Mouse (Mus musculus) megakaryocyte, embryonic 14.5 days (primary cell): Measurements from ENCODE around the gene Pum1. TPM values are rescaled to one million over a fixed set of nuclear protein-coding genes. Genes with fewer than 3 reads are reported as not detected.
"Not testable (repeated sequence)": the region's sequence is repeated elsewhere in the genome, so short reads cannot be mapped to it uniquely, and the experiment has no call there.

Experiments
- H3K27me3 ChIP-seq: replicated peaks from 2 replicates; pipeline ENCODE3; 2012; ENCODE audit warnings: inconsistent platforms
- H3K36me3 ChIP-seq: replicated peaks from 2 replicates; pipeline ENCODE3; 2012; ENCODE audit warnings: low read length, inconsistent platforms, mixed read lengths
- H3K4me1 ChIP-seq: 2 replicates; pipeline ENCODE4 v1.6.1; 2012; ENCODE audit warnings: inconsistent platforms
- H3K4me3 ChIP-seq: replicated peaks from 2 replicates; pipeline ENCODE3; 2012; ENCODE audit warnings: moderate library complexity, mild to moderate bottlenecking, inconsistent platforms
- H3K9me3 ChIP-seq: 2 replicates; pipeline ENCODE4 v1.6.1; 2012; ENCODE audit warnings: inconsistent platforms
- FLI1 ChIP-seq: IDR thresholded peaks from 2 replicates; pipeline ENCODE4 v1.6.1; 2012; ENCODE audit warnings: low read length, inconsistent platforms, mixed read lengths
- GATA1 ChIP-seq: IDR thresholded peaks from 3 replicates; pipeline ENCODE4 v1.6.1; 2012; ENCODE audit warnings: mixed read lengths, low read length, inconsistent platforms, borderline replicate concordance
- polyA plus RNA-seq: library from polyadenylated mRNA; stranded (reverse); fragments of >175 nt; gene quantifications from 2 replicates; pipeline ENCODE4 v1.2.3, GENCODE M21; 2012; ENCODE audit warnings: low replicate concordance; ENCODE audit not compliant: insufficient read depth

The Pum1 gene
- polyA plus RNA-seq, 1 experiment: 7.0 TPM

DNA sequence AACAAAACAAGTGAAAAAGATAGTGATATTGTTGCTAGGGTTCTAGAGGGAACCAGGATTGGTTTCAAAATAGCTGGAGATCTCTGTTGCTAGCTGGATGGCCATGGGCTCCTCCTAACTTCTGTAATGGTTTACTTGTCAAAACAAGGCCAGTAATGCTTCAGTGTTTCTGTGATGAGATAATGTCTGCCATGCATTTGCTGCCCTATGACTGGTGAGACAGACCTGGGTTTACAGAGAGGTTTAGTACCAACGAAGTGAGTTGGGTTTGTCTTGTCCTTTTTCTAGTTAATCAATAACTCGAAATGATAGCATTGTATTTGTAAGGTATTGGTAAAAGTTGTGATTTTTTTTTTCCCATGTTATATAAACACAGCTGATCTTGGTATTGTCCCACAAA, 4.6 kb downstream of the Pum1 start:
- no peaks in the 10 kb centered on the region for H3K9me3 ChIP-seq
- peaks cover 64% of the 10 kb centered on the region for H3K4me1 ChIP-seq
- no peaks in the 10 kb centered on the region for H3K27me3 ChIP-seq
- no peak for TF ChIP-seq GATA1
- no peak for TF ChIP-seq FLI1
- peaks cover 41% of the 10 kb centered on the region for H3K36me3 ChIP-seq
- H3K4me3 ChIP-seq: no peak overlapping the region

DNA sequence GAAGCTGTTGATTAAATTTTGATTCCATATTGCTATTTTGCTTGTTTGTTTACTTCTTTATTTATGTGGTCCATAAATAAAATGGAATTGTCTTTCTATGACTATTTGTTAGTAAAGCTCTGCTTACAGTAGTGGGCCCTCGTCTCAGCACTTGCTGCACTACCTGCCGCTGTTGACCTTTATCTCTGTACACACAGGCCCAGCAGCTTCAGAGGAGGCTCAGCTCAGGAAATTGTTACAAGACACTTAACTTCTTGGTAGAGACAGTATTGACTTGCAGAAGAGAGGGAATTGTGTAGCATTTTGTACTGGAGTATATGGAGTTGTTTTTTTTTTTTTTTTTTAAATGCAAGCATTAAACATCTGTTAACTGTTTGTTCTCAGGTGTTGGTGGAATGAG, 5.4 kb downstream of the Pum1 start:
- Histone ChIP-seq H3K4me1 (peaks cover 61% of the 10 kb centered on the region), H3K4me3 (no peak overlapping the region), H3K9me3 (no peaks in the 10 kb centered on the region), H3K27me3 (no peaks in the 10 kb centered on the region), H3K36me3 (peaks cover 49% of the 10 kb centered on the region)
- TF ChIP-seq GATA1 (no peak), FLI1 (no peak)

DNA sequence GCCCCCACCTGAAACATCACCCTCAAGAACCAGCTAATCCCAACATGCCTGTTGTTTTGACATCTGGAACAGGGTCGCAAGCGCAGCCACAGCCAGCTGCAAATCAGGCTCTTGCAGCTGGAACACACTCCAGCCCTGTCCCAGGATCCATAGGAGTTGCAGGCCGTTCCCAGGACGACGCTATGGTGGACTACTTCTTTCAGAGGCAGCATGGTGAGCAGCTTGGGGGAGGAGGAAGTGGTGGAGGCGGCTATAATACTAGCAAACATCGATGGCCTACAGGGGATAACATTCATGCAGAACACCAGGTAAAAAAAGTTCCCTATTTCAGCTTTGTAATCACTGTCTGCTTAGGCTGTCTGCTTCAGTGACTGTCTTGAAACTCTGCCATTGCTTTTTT, 5.9 kb downstream of the Pum1 start:
- H3K27me3 ChIP-seq: no peaks in the 10 kb centered on the region
- peaks cover 53% of the 10 kb centered on the region for H3K36me3 ChIP-seq
- peaks cover 61% of the 10 kb centered on the region for H3K4me1 ChIP-seq
- H3K9me3 ChIP-seq: no peaks in the 10 kb centered on the region
- H3K4me3 ChIP-seq: peak overlapping the region; percentile 56
- TF ChIP-seq GATA1 (no peak), FLI1 (no peak)

DNA sequence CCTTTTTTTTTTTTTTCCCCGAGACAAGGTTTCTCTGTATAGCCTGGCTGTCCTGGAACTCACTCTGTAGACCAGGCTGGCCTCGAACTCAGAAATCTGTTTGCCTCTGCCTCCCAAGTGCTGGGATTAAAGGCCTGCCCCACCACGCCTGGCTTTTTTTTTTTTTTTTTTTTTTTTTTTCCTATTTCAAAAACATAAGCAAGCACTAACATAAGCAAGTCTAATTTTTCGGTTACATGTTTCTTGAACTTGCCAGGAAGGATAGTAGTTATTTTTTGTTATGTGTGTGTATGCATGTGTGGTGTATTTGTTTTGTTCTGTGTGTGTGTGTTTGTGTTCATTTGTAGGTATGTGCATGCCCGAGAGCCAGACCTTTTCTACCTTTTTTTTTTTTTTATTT, 6.9 kb downstream of the Pum1 start:
- peaks cover 63% of the 10 kb centered on the region for H3K36me3 ChIP-seq
- not testable (repeated sequence) for H3K27me3 ChIP-seq, H3K9me3 ChIP-seq, H3K4me3 ChIP-seq
- H3K4me1 ChIP-seq: peaks cover 66% of the 10 kb centered on the region

DNA sequence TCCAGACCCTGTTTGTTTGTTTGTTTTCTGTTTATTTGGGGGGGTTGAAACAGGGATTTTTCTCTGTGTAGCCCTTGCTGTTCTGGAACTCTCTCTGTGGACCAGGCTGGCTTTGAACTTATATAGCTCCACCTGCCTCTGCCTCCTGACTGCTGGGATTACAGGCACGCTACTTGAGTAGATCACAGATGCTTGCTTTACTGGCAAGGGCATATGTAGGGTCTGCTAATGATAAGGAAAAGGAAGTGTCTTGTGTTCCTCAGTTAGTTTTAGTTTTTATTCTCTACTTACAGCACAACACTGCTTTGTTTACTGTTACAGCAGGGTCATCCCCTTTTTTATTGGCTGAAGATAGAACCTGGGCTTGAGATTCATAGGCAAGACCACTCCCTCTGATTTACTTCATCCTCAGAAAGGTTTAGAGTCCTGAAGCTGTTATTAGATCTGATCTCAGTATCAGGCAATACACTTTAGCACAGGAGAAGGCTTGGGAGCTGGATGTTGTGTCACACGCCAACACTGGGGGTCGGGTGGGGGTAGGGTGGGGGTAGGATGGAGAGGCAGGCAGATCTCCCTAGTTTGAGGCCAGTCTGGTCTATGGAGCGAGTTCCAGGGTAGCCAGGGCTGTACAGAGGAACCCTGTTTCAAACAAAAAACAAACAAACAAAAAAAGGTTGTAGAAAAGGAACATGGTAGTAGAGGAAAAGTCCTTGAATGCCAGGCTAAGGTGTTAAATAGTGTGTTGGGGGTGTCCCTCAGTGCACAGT, 8.1 kb downstream of the Pum1 start:
- TF ChIP-seq FLI1: no peak
- no peak for TF ChIP-seq GATA1
- Histone ChIP-seq H3K4me3 (no peak overlapping the region), H3K36me3 (peaks cover 74% of the 10 kb centered on the region), H3K9me3 (no peaks in the 10 kb centered on the region), H3K4me1 (peaks cover 61% of the 10 kb centered on the region), H3K27me3 (no peaks in the 10 kb centered on the region)

DNA sequence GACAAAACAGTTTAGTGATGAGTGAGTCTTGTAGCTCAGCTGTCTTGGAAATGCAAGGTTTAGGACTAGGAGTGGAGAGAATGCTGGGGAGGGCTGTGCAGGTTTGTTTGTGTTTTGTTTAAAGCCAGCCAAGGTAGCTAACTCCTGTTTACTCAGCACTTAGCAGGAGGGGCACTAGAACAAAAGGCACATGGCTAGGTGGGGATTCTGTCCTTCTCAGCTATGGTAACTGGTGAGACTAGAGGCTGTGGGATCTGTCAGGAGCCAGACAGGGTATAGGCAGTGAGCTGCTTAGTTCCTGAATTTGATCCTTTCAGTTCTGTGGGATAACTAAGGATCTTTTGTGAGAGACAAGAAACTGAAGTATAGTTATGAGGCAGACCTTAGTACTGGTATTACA, 9.0 kb downstream of the Pum1 start:
- peaks cover 62% of the 10 kb centered on the region for H3K4me1 ChIP-seq
- TF ChIP-seq FLI1: no peak
- TF ChIP-seq GATA1: no peak
- no peaks in the 10 kb centered on the region for H3K9me3 ChIP-seq
- H3K4me3 ChIP-seq: no peak overlapping the region
- H3K36me3 ChIP-seq: peaks cover 80% of the 10 kb centered on the region
- no peaks in the 10 kb centered on the region for H3K27me3 ChIP-seq

DNA sequence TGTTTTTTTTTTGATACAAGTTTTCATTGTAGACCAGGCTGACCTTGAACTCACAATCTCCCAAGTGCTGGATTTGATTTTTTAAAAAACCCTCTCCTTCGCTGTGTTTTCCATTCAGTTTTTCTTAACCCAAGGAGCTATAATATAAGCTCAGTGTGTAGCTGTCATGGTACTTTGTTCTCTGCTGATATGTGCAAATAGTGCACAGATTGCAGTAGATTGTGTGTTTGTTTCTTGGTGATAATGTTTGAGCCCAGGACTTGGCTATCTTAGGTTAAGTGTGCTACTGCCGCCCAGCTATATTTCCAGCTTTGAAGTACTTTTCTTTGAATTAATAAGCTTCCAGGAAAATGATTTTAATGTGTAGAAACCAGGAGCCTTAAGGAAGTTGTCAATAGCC, 13.6 kb downstream of the Pum1 start:
- TF ChIP-seq GATA1 (no peak), FLI1 (no peak)
- H3K4me1 ChIP-seq: peaks cover 48% of the 10 kb centered on the region
- no peak overlapping the region for H3K4me3 ChIP-seq
- H3K36me3 ChIP-seq: peaks cover 92% of the 10 kb centered on the region
- no peaks in the 10 kb centered on the region for H3K9me3 ChIP-seq
- H3K27me3 ChIP-seq: no peaks in the 10 kb centered on the region

DNA sequence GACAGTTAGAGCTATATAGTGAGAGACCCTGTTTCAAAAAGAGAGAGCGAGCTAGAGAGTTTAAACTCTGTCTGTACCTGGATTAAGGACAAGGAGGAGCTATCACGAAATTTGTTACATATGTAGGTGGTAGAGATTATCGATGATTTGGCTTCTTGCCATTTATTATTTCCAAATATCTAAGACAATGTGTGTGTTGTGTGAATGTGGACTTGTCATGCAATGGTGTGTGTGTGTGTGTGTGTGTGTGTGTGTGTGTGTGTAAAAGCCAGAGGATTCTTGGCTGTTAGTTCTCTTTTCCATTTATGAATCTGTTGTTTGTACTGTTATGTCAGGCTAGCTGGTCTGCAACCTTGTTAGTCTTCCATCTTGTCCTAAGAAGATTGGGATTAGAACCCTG, 15.0 kb downstream of the Pum1 start:
- Histone ChIP-seq H3K36me3 (peaks cover 91% of the 10 kb centered on the region), H3K4me3 (no peak overlapping the region), H3K9me3 (no peaks in the 10 kb centered on the region), H3K27me3 (no peaks in the 10 kb centered on the region), H3K4me1 (peaks cover 53% of the 10 kb centered on the region)
- no peak for TF ChIP-seq GATA1
- no peak for TF ChIP-seq FLI1

DNA sequence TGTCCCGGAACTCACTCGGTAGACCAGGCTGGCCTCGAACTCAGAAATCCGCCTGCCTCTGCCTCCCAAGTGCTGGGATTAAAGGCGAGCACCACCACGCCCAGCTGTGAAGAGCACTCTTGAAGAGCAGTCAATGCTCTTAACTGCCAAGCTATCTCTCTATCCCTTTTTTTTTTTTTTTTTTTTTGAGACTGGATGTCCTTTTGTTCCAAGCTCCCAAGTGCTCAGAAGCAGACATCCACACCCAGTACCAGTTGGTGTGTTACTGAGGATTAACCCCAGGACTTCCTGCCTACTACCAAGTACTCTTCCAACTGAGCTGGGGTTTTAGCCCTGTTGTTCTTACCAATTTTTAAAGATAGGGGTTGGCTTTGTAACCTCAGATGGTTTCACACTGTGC, 17.6 kb downstream of the Pum1 start:
- TF ChIP-seq FLI1: no peak
- no peak for TF ChIP-seq GATA1
- H3K36me3 ChIP-seq: peaks cover 86% of the 10 kb centered on the region
- H3K27me3 ChIP-seq: no peaks in the 10 kb centered on the region
- no peaks in the 10 kb centered on the region for H3K9me3 ChIP-seq
- H3K4me3 ChIP-seq: no peak overlapping the region
- H3K4me1 ChIP-seq: peaks cover 60% of the 10 kb centered on the region

DNA sequence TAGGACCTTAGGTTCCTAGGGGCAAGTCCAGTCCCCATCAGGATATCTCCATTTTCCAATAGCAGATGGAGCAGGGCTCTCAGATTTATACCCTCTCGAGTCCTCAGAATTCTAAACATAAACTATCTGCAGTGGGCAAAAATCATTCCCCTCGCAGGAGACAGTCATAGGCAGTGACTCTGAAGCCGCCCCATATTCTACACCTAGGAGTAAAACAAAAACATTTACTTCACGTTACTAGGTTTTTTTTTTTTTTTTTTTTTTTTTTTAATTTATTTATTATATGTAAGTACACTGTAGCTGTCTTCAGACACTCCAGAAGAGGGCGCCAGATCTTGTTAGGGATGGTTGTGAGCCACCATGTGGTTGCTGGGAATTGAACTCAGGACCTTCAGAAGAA, 19.9 kb downstream of the Pum1 start:
- peaks cover 53% of the 10 kb centered on the region for H3K4me1 ChIP-seq
- H3K4me3 ChIP-seq, H3K9me3 ChIP-seq, H3K27me3 ChIP-seq: not testable (repeated sequence)
- peaks cover 78% of the 10 kb centered on the region for H3K36me3 ChIP-seq

DNA sequence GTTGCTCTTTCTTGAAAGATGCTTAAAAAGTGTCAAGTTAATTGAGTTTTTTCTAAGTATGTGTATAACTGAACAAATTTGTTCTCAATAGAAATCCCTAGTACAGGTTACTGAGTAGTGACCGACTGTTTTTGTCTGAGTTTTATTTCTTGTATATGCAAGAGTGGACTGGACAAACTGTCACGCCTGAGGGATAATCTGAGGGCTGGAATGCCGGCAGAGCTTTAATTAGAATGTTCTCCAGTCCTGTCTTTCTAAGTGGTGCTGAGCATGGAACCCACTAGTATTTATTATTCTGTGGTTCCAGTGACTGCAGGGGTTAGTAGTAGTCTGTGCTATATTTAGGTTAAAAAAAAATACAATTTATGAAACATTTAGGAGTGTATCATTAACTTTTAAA, 30.8 kb downstream of the Pum1 start:
- Histone ChIP-seq H3K36me3 (peaks cover 66% of the 10 kb centered on the region), H3K9me3 (no peaks in the 10 kb centered on the region), H3K4me3 (no peak overlapping the region), H3K27me3 (no peaks in the 10 kb centered on the region), H3K4me1 (peaks cover 54% of the 10 kb centered on the region)
- TF ChIP-seq FLI1 (no peak), GATA1 (no peak)

DNA sequence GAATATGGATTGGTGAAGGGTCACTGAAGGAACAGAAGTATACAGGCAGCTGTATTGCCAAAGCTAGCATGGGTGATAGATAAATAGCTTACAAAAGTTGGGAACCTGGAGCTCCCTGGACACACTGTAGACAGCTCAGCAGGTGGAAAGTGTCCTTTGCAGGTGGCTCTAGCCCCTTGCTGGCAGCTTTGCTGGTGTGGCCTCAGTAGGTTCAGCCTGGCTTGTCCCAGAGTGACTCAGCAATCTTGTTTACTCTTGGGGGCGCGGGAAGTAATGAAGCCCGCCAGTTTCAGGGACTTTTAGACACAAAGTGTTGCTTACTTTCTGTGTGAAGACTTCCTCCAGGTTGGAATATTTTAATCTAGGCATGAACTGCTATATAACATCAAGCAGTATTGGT, 31.9 kb downstream of the Pum1 start:
- TF ChIP-seq GATA1 (no peak), FLI1 (no peak)
- Histone ChIP-seq H3K27me3 (no peaks in the 10 kb centered on the region), H3K4me3 (no peak overlapping the region), H3K36me3 (peaks cover 63% of the 10 kb centered on the region), H3K9me3 (no peaks in the 10 kb centered on the region), H3K4me1 (peaks cover 59% of the 10 kb centered on the region)
